In genomic region chr13:5347503-5348469, GRCm38 (mm10) we compare ENCODE assay signal across 7 mouse cellular contexts.
DNase-seq lines count a peak whose midpoint lies in the region; ATAC-seq lines count a peak whose summit lies in the region.

No protein-coding gene starts in this region.

- no peak overlapping the region for H3K9ac ChIP-seq in midbrain, embryonic 15.5 days
- H3K9ac ChIP-seq in midbrain, embryonic 11.5 days (ENCODE audit: low read length) = no peak overlapping the region
- no peak overlapping the region for H3K9ac ChIP-seq in embryonic facial prominence, embryonic 13.5 days
- H3K9ac ChIP-seq in hindbrain, embryonic 13.5 days = no peak overlapping the region

- no peaks in the 10 kb centered on the region for H3K36me3 ChIP-seq in midbrain, embryonic 15.5 days (replicated peaks)
- no peaks in the 10 kb centered on the region for H3K36me3 ChIP-seq in midbrain, embryonic 11.5 days (ENCODE audit: control insufficient read depth, insufficient read depth, low read length)
- H3K36me3 ChIP-seq in embryonic facial prominence, embryonic 13.5 days = no peaks in the 10 kb centered on the region
- H3K36me3 ChIP-seq in hindbrain, embryonic 13.5 days = no peaks in the 10 kb centered on the region

- no peaks in the 10 kb centered on the region for H3K9me3 ChIP-seq in midbrain, embryonic 15.5 days
- H3K9me3 ChIP-seq in midbrain, embryonic 11.5 days (ENCODE audit: control insufficient read depth, low read length) = no peaks in the 10 kb centered on the region
- no peaks in the 10 kb centered on the region for H3K9me3 ChIP-seq in embryonic facial prominence, embryonic 13.5 days
- H3K9me3 ChIP-seq in hindbrain, embryonic 13.5 days = no peaks in the 10 kb centered on the region

- no peaks in the 10 kb centered on the region for H3K27me3 ChIP-seq in midbrain, embryonic 15.5 days (replicated peaks)
- no peaks in the 10 kb centered on the region for H3K27me3 ChIP-seq in midbrain, embryonic 11.5 days (ENCODE audit: control insufficient read depth, insufficient read depth, low read length)
- no peaks in the 10 kb centered on the region for H3K27me3 ChIP-seq in embryonic facial prominence, embryonic 13.5 days
- no peaks in the 10 kb centered on the region for H3K27me3 ChIP-seq in hindbrain, embryonic 13.5 days

- ATAC-seq in midbrain, embryonic 15.5 days (replicated peaks) = 0 out of 2 replicates have a peak, but pooled peaks have one; percentile 39
- no peak for ATAC-seq in midbrain, embryonic 11.5 days (ENCODE audit: low FRiP score)
- no peak for ATAC-seq in embryonic facial prominence, embryonic 13.5 days (ENCODE audit: insufficient number of reproducible peaks, insufficient read depth, low FRiP score, low TSS enrichment, low read depth)
- 0 out of 2 replicates have a peak, but pooled peaks have one; percentile 39 for ATAC-seq in hindbrain, embryonic 13.5 days (ENCODE audit: low FRiP score)

- no peak overlapping the region for H3K4me3 ChIP-seq in midbrain, embryonic 15.5 days
- no peak overlapping the region for H3K4me3 ChIP-seq in midbrain, embryonic 11.5 days (ENCODE audit: low read depth, low read length)
- no peak overlapping the region for H3K4me3 ChIP-seq in embryonic facial prominence, embryonic 13.5 days
- no peak overlapping the region for H3K4me3 ChIP-seq in hindbrain, embryonic 13.5 days

- no peaks in the 10 kb centered on the region for H3K4me1 ChIP-seq in midbrain, embryonic 15.5 days
- no peaks in the 10 kb centered on the region for H3K4me1 ChIP-seq in midbrain, embryonic 11.5 days (ENCODE audit: control insufficient read depth, insufficient read depth, low read length)
- H3K4me1 ChIP-seq in embryonic facial prominence, embryonic 13.5 days = peaks cover 9% of the 10 kb centered on the region; the same call in 1 of the 2 replicates
- H3K4me1 ChIP-seq in hindbrain, embryonic 13.5 days (replicated peaks) = no peaks in the 10 kb centered on the region

- no peak overlapping the region for H3K4me2 ChIP-seq in midbrain, embryonic 15.5 days
- H3K4me2 ChIP-seq in midbrain, embryonic 11.5 days = no peak overlapping the region
- H3K4me2 ChIP-seq in embryonic facial prominence, embryonic 13.5 days = no peak overlapping the region
- no peak overlapping the region for H3K4me2 ChIP-seq in hindbrain, embryonic 13.5 days

- no peak overlapping the region for H3K27ac ChIP-seq in midbrain, embryonic 15.5 days
- H3K27ac ChIP-seq in midbrain, embryonic 11.5 days (ENCODE audit: low read depth, low read length) = no peak overlapping the region
- H3K27ac ChIP-seq in embryonic facial prominence, embryonic 13.5 days = peak overlapping the region; percentile 22; the same call in 1 of the 2 replicates
- H3K27ac ChIP-seq in hindbrain, embryonic 13.5 days = no peak overlapping the region

- DNase-seq in midbrain, embryonic 11.5 days (ENCODE audit: low spot score, missing footprints) = no peak
- peak; percentile 32 for DNase-seq in telencephalon, adult 2 months (ENCODE audit: low read depth, low spot score)
- no peak for DNase-seq in layer of hippocampus, postnatal 10 days (ENCODE audit: low spot score in 2 of 2)
- no peak for DNase-seq in spleen, adult 18-20 months

- WGBS in midbrain, embryonic 15.5 days = 71% methylated on average over 6 of the region's 6 CpGs
- 72% methylated on average over 6 of the region's 6 CpGs for WGBS in midbrain, embryonic 11.5 days
- 53% methylated on average over 6 of the region's 6 CpGs for WGBS in embryonic facial prominence, embryonic 13.5 days
- WGBS in hindbrain, embryonic 13.5 days = 78% methylated on average over 6 of the region's 6 CpGs

Comparison
In these comparisons a context has a peak if more than half of its experiments do, and no peak if none do; other contexts are left out.
1. ATAC-seq: peak in midbrain, embryonic 15.5 days (single experiment) and hindbrain, embryonic 13.5 days (single experiment); none in midbrain, embryonic 11.5 days (single experiment) and embryonic facial prominence, embryonic 13.5 days (single experiment).